Mouse (Mus musculus): ENCODE data around the gene Rabl3.

Gene Rabl3

DNA sequence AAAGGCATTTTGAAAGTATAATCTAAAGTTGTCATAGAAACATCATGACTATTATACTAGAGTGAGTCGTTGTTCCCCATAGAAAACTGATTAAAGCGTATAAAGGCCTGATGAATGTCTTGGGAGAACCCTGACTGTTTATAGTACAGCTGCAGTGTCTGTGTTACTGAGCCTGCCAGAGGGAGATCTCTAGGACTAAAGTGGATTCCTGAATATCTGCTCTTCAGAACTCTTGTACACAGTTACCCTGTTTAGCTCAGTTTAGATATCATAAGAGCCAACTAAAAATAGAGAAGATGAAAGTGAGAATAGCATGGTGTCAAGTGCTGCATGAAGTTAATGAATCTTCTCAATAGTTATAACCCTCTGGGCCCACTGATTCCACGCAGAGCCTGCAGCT lies 10.6 kb downstream of the Rabl3 start:
- DNase-seq = no peak

- no peak for DNase-seq
Measured at GRCm38 (mm10) chr16:37550981-37551380, 11.3 kb downstream of the Rabl3 start.

DNA sequence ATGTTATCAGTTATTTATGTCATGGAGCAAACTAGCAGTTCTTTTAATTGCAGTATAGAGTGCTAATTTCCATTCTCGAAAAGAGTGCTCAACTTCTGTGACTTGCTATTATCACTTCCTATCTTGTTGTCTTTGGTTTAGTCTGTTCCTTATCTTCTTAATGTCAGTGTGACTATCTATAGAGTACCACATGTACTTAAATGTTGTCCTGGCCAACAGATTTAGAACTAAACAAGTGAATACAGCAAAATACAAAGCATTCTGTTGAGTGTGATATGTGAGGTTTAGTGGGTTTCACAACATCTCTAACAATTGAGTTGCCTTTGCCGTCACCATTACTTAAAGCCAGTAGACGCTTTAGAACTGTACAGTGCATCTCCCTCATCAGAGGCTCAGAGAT lies 13.1 kb downstream of the Rabl3 start:
- no peak for DNase-seq

- no peak for DNase-seq
Measured at GRCm38 (mm10) chr16:37562414-37562813, 22.7 kb downstream of the Rabl3 start.

DNA sequence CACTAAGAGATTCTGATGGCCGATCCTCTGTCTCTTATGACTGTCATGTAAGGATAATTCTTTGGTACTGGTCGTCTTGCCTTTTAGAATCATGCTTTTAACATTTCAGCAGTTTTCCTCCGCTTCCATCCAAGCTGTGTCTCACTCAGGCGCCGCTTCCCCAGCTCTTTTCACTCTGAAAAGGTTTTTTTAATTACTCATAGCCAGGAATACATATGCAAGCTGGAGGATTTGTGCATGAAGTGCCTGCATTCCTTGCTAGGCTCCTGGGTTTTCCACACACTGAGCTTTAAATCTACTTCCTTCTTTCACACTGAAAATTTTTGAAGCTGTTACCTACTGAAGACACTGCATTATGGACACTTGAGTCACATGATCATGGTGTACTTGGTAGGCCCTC lies 23.3 kb downstream of the Rabl3 start:
- DNase-seq = no peak

DNA sequence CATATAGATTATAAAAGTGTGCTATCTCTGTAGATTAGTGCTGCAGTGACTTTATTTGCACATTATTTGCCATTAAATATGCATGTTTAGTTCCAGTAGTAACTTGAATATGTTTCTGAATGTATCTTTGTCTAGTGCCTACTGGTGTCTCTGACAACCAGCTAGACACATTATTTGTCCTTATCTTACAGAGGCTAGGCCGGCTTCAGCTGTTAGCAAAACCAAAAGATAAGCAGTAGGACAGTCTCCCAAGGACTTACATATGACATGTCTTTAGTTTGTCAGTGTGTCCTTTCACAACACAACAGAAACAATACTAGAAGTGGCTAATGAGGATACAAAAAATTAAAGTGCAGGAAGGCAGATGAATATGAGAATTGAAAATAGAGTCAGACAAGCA lies 25.4 kb downstream of the Rabl3 start:
- no peak for DNase-seq

DNA sequence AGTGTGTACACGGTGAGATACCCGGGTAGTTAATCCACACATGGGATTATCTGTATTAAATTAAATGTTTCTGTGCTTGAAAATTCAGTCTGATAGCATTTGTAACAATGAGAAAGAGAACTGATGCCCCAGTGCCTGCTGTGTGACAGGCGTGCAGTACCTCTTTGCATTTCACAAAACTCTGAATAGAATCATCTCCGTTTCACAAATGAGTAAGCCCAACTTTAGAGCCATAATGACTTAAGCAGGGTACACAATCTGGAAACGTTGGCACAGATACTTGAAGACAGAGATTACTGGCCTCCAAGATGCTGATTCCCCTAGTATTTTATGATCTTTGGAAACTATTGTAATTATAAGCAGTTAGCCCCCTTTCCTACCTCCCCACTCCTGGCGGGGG lies 26.4 kb downstream of the Rabl3 start:
- DNase-seq = no peak

DNA sequence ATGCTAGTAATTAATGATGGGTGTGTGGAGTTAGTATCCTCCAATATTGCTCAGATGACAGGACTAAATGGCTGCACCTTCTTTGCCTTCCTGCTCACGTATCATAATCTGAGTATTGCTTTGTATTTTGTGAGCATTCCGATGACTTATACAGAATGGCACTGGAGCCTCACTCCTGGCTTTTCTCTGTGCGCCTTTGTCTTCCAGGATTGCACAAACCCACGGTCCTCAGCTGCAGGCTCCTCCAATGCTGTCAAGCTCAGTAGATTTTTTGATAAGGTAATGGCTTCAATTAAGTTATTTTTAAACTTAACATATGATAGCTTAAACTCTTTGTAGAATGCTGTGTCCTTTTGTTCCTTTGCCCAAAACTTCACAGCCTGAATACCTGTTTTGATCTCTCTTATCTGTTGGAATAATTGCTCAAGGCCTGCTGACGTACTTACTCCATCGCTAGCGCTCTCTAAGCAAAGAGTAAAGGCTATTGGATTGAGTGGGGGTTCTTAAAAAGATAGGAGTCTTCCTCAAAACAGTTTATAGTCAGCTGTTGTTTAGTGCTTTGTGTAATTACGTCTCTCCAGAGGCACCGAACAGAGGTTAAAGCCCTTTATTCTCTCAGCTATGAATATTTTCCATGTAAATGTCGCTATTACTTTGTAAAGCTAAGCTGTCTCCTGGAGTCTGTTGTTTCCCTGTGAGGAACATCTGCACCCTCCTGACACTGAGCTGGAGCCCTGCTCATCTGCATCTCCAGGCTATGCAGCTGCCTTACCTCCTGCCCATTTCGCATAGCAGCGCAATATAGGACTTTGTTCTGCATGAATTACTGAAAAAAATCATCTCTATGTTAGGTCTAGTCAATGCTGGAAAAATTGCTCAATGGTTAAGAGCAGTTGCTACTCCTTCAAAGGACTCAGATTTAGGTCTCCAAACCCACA lies 27.7 kb downstream of the Rabl3 start:
- no peak for DNase-seq

GRCm38 (mm10) chr16:37571554-37571953 lies 31.9 kb downstream of the Rabl3 start:
- DNase-seq = no peak

GRCm38 (mm10) chr16:37572117-37572754 lies 32.6 kb downstream of the Rabl3 start:
- DNase-seq = no peak

- no peak for DNase-seq
Measured at GRCm38 (mm10) chr16:37573061-37573460, 33.4 kb downstream of the Rabl3 start.

- DNase-seq = no peak
Measured at GRCm38 (mm10) chr16:37575325-37575724, 35.6 kb downstream of the Rabl3 start.

GRCm38 (mm10) chr16:37579591-37579990 lies 39.9 kb downstream of the Rabl3 start:
- no peak for DNase-seq

DNA sequence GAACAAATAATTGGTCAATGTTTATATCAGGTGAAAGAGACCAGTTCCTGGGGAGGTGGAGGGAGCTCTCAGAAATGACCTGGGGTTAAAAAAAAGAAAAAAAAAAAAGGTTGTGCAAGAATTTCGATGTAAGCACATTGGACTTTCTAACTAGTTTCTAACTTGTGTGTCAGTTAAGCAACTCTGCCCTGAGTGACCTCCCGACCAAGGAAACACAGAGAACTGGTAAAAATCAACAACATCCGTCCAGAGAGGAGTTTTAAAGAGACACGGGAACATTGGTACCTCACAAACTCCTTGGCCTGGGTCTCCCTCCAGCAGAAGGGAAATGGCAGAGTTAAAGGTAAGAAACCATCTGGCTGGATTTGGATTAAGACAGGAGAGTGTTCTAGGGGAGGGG lies 40.3 kb downstream of the Rabl3 start, which contains the start of gene Hgd:
Hgd (plus strand) TSS at position 160 of the 400 bp plus-strand sequence.
- DNase-seq = no peak

DNA sequence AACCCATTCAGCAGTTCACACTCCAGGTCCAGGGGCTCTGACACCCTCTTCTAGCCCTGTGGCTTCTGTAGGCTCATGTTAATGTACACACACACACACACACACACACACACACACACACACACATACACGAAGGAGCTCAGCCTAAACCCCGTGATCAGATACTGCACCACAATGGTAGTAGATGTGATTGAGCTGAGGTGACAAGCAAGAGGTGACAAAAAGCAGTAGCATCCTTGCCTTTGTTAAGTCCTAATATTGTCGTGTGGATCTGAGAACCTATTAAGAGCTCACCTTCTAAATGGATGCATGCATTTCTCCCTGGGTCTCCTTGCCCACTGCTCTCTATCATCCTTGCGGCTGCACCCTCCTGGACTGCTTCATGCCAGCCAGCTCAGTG lies 41.0 kb downstream of the Rabl3 start:
- no peak for DNase-seq

DNA sequence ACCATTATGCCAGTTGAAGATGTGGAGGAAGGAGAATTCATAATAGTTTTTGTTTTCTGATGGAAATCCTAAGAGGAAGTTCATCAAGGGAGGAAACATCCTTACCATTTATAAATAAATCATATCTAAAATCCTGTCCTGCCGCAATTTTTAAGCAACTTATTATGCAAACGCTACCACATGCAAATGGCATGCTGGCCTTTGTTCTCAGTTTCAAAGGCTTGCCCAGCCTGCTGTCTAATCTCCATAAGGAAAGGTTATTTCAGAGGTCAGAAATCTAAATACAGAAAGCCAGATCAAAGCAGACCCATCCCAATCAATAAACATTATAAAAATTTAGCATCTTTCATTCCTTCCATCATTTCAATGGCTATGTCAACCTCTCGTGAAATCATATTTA lies 42.2 kb downstream of the Rabl3 start:
- no peak for DNase-seq

GRCm38 (mm10) chr16:37583306-37583705 lies 43.6 kb downstream of the Rabl3 start:
- DNase-seq = no peak

- DNase-seq = no peak
Measured at GRCm38 (mm10) chr16:37583801-37584200, 44.1 kb downstream of the Rabl3 start.

DNA sequence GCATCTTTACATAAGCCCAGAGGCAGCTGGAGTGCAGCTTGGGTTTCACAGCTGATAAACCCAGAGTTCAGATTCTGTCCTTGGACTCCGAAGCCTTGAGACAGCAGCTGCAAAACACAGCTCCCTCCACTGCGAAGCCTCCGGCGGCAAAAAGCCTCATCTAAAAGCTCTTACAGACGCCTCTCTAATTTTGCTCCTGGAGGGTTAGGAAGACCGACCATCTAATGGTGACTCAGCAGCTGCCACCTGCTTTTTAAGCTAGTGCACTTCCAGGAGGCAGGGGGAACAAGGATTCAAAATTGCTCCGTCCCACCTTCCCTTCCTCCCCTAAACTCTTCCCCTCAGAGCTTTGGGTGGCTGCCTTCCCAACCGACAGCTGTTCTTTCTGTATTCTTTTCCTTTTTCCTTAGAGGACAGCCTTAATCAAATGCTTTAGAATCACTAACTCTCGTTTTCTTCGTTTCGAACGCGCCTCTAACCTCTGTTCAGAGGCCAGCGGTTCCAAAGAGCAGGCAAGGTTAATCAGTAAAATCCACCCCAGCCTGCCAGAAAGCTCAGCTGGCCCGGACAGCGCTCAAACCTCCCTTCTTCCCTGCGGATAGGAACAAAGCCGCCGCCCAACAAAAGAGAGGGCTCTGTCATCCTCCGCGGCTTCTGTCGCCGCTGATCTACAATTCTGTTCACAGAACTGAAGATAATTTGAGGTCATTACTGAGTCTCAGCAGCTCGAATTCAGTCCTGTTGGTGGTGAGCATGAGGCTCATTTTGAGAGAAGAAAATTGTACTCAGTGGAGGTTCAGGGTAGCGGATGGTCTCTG lies 44.7 kb downstream of the Rabl3 start:
- DNase-seq = peak; percentile 47

DNA sequence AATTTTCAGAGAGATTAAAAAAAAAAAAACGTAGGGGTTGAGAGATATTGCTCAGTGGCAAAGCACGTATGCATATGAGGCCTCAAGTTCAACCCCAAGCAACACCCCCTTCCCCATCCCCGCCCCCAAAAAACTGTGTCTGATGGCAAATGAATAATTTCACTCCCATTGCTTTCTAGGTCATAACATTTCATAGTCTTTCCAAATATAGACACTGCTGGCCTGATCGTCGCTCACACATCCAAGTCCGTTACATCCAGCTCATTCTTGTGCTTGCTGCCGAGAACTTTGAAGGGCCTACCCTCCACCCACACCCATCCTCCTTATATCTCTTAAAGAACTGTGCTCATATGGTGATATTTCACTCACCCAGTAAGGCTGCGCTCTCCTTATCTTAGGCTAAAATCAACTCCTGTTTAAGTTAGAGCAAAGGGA lies 45.5 kb downstream of the Rabl3 start:
- no peak for DNase-seq

DNA sequence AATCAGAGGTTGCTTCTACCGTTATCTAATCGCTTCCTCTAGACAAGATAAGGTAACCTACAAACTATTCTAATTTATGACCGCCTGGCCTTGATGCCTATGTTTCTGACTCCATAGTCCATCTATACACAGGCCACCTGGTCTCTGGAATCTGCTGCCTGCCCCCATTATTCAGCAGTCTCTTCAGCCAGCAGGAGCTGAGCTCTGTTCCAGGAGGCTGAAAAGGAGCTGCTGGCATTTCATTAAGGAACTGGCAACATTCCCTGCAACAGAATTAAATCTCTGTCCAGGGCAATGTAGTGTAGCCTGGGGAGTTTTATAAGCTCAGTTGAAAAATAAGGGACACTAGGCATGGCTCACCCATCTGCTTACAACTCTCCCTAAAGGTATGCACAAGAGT lies 51.2 kb downstream of the Rabl3 start:
- peak; percentile 83 for DNase-seq

DNA sequence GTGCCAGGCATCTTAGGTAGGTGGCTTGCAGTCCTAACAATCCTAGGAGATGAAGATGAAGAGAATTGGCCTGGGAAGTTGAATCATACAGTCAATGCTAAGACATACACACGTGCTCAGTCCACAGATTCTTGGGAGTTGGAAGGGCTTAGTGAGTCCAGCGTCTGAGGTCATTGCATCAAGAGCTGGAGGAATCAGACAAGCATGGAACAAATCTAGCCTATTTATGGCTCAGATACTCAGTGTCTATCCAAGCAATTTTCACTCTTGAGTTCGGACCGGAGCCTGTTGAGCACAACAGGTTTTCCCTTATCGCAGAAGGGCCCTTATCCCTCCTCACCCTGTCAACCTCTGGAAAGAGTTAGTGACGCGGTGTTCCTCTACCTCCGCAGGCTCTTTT lies 51.9 kb downstream of the Rabl3 start:
- DNase-seq = no peak

DNA sequence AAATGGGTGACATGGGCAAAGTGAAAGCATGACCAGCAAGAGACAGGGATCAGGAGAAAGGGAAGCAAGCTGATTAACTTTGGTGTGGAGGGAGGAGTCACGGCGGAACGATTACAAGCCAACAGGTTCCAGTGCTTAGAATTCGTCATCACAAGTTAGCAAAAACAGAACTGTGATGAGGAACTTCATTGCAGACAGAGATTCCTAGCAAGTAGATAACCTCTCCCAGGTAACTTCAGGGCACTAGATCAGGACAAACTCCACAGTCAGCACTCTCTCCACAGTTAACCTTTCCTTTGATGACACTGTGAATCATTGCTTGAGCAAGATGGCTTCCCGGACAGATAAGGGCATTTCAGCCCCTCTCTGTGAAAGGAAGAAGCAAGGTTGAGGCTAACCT lies 57.7 kb downstream of the Rabl3 start:
- no peak for DNase-seq

Measured in cerebellum, adult 11 months (tissue).